Comparison of ENCODE assay signal across 8 mouse cellular contexts in the genomic region with DNA sequence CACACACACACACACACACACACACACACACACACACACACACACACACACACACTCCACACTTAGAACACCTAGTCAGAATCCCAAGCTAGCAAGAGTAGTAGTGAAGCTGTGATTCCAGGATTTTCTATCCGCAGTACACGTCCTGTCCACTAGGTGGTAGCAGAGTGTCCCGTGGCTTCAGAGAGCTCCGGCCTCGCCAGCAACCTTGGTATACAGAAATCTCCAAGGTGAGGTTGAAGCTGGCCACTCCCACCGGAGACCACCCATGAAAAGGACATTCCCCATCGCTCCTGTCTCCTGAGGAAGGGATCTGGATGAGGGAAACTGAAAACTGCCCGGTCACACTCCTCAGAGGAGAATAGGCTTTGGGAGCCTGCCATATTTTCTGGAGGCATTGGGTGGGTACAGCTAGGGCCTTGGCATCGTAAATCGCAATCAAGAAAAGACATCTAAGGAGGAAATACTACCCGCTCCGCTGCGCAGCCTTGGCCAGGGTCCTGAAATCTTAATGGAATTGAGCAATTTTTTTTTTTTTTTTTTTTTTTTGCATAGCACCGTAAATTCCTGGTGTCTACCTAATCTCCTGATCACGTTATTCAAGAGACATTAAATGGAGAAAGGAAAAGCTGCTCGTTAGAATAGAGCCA.
DNase-seq lines count a peak whose midpoint lies in the region; ATAC-seq lines count a peak whose summit lies in the region.

No protein-coding gene starts in this region.

- DNase-seq in CD4-positive, CD25-positive, alpha-beta regulatory T cell, adult 2 months (ENCODE audit: low read depth, low spot score): peak; percentile 49
- peak; percentile 27 to 53 for DNase-seq in urinary bladder, postnatal 36 days (ENCODE audit: low spot score in 2 of 2)
- DNase-seq in urinary bladder, adult 2 months (ENCODE audit: low spot score): no peak
- DNase-seq in forelimb bud, embryonic 11.5 days (ENCODE audit: low read depth, low spot score): peak; percentile 57
- peak; percentile 62 to 77 for DNase-seq in kidney, postnatal 25 days
- peak; percentile 38 to 39 for DNase-seq in lung, adult 18-20 months
- DNase-seq in right cerebral cortex, postnatal 25 days: peak; percentile 69

- no peak for ATAC-seq in CD4-positive, CD25-positive, alpha-beta regulatory T cell, adult 4 months
